Mouse (Mus musculus) midbrain, embryonic 16.5 days (tissue): ENCODE measurements around the gene Axl. TPM values are rescaled to one million over a fixed set of nuclear protein-coding genes. Genes with fewer than 3 reads are reported as not detected.

Experiments
- ATAC-seq: fragments of 200-750 bp; cut with Nextera tagmentation; 2 replicates; pipeline ENCODE4 v1.8.0; 2017; ENCODE audit warnings: moderate TSS enrichment
- H3K27ac ChIP-seq: fragments of 300-500 bp; sonication (generic); 2 replicates; pipeline ENCODE4 v1.5.1; 2014; ENCODE audit warnings: mild to moderate bottlenecking, low read length, mixed read lengths
- H3K27me3 ChIP-seq: fragments of 300-500 bp; sonication (generic); 2 replicates; pipeline ENCODE4 v1.6.1; 2014; ENCODE audit warnings: low read depth, low read length, mixed read lengths; ENCODE audit not compliant: control insufficient read depth, insufficient read depth
- H3K36me3 ChIP-seq: fragments of 300-500 bp; sonication (generic); 2 replicates; pipeline ENCODE4 v1.6.1; 2014; ENCODE audit warnings: mild to moderate bottlenecking, low read length, moderate library complexity, mixed read lengths; ENCODE audit not compliant: control insufficient read depth, insufficient read depth
- H3K4me1 ChIP-seq: fragments of 300-500 bp; sonication (generic); 2 replicates; pipeline ENCODE4 v1.6.1; 2014; ENCODE audit warnings: mild to moderate bottlenecking, low read length, mixed read lengths; ENCODE audit not compliant: control insufficient read depth, insufficient read depth
- H3K4me2 ChIP-seq: fragments of 300-500 bp; sonication (generic); 2 replicates; pipeline ENCODE4 v1.6.1; 2014; ENCODE audit warnings: mild to moderate bottlenecking, low read length, mixed read lengths
- H3K4me3 ChIP-seq: fragments of 300-500 bp; sonication (generic); 2 replicates; pipeline ENCODE4 v1.5.1; 2014; ENCODE audit warnings: low read depth, mild to moderate bottlenecking, low read length, moderate library complexity, mixed read lengths
- H3K9ac ChIP-seq: fragments of 300-500 bp; sonication (generic); 2 replicates; pipeline ENCODE4 v1.6.1; 2014; ENCODE audit warnings: low read depth, low read length, mixed read lengths
- H3K9me3 ChIP-seq: fragments of 300-500 bp; sonication (generic); replicated peaks from 2 replicates; pipeline ENCODE4 v1.6.1; 2014; ENCODE audit warnings: mild to moderate bottlenecking, low read length, mixed read lengths; ENCODE audit not compliant: control insufficient read depth, poor library complexity, severe bottlenecking
- WGBS: fragments of 180-500 bp; shearing (Covaris S2); extraction: QIAGEN DNeasy Blood & Tissue Kit; methylation state at CpG from one replicate; pipeline ENCODE4 v1.1.7; 2014; 5-methylcytosine and 5-hydroxymethylcytosine counted together
- polyA plus RNA-seq: library from polyadenylated mRNA; unstranded; fragments of >200 nt; fragmentation: Nextera tagmentation; extraction: Ambion mirVana; gene quantifications from 2 replicates; pipeline ENCODE4 v1.2.1, GENCODE M21; 2015

Gene Axl
- polyA plus RNA-seq, 1 experiment from 2014 or later = 14.9 TPM

DNA sequence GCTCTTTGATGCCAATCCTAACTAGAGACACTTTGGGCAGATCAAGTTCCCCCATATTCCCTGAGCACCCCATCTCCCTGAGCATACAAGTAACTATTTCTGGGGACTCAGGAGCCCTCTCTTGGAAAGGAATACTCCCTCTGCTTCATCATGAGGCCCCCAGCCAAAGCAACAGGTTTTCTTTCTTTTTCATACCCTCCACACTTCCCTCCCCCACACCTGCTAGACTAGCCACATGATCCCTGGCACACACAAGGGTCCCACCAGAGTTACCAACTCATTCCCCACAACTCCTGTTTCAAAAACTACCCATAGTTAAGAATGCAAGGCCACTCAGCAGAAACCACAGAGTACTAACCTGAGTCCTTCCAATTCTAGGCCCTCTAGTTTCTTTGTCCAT lies 35.4 kb downstream of the Axl start:
- Histone ChIP-seq H3K4me3 (peak overlapping the region; percentile 85), H3K27ac (no peak overlapping the region), H3K9me3 (no peaks in the 10 kb centered on the region), H3K27me3 (no peaks in the 10 kb centered on the region), H3K4me2 (peak overlapping the region; percentile 70), H3K4me1 (peaks cover 20% of the 10 kb centered on the region), H3K9ac (peak overlapping the region; percentile 90), H3K36me3 (peaks cover 19% of the 10 kb centered on the region)
- ATAC-seq = no peak

DNA sequence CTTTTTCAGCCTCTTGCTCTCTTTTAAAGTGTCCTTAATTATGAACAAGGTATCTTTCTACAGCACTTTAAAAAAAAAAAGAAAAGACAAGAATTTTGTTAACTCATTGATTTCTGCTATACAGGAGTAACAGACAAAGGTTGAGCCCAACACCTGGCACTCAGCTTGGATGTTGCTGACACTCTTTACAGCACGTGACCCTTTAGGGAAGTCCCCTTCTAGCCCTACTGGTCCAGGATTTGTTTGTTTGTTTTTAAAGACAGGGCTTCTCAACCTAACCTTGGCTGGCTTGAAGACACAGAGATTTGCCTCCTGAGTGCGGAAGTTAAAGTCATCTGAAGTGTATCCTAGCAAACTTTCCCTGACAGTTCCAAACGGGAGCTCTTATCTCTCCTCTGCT lies 41.7 kb downstream of the Axl start:
- no peak overlapping the region for H3K4me3 ChIP-seq
- no peak overlapping the region for H3K9ac ChIP-seq
- 92% methylated on average over 3 of the region's 3 CpGs for WGBS
- peaks cover 4% of the 10 kb centered on the region for H3K4me1 ChIP-seq
- H3K36me3 ChIP-seq = peaks cover 70% of the 10 kb centered on the region
- H3K27ac ChIP-seq = no peak overlapping the region
- no peaks in the 10 kb centered on the region for H3K27me3 ChIP-seq
- H3K4me2 ChIP-seq = no peak overlapping the region
- ATAC-seq = no peak
- H3K9me3 ChIP-seq = no peaks in the 10 kb centered on the region

- Histone ChIP-seq H3K9me3 (no peaks in the 10 kb centered on the region), H3K4me1 (no peaks in the 10 kb centered on the region), H3K4me2 (no peak overlapping the region), H3K27ac (no peak overlapping the region), H3K27me3 (no peaks in the 10 kb centered on the region), H3K36me3 (peaks cover 61% of the 10 kb centered on the region), H3K9ac (no peak overlapping the region), H3K4me3 (no peak overlapping the region)
- WGBS = 91% methylated on average over 3 of the region's 3 CpGs
- ATAC-seq = no peak
Observed at GRCm38 (mm10) chr7:25738277-25738676, 50.2 kb downstream of the Axl start.

DNA sequence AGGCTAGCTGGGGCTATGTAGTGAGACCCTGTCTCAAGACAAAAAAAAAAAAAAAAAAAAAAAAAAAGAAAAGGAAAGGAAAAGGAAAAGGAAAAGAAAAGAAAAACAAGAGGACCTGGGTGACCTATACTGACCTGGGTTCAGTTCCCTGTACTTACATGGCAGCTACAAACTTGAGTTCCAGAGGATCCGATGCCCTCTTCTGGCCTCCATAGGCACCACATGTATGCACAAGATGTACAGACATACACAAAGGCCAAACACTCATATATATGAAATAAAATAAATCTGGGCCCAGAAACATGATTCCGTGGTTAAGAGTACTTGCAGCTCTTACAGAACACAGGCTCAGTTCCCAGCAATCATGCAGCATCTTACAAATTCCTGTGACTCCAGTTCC lies 51.6 kb downstream of the Axl start:
- H3K27ac ChIP-seq = no peak overlapping the region
- H3K9me3 ChIP-seq = no peaks in the 10 kb centered on the region
- H3K36me3 ChIP-seq = peaks cover 65% of the 10 kb centered on the region
- H3K27me3 ChIP-seq = no peaks in the 10 kb centered on the region
- H3K9ac ChIP-seq = no peak overlapping the region
- H3K4me2 ChIP-seq = no peak overlapping the region
- 89% methylated on average over 2 of the region's 2 CpGs for WGBS
- no peak overlapping the region for H3K4me3 ChIP-seq
- no peaks in the 10 kb centered on the region for H3K4me1 ChIP-seq
- ATAC-seq = no peak

GRCm38 (mm10) chr7:25734991-25735390 lies 53.5 kb downstream of the Axl start:
- Histone ChIP-seq H3K4me3 (no peak overlapping the region), H3K9ac (no peak overlapping the region), H3K4me1 (no peaks in the 10 kb centered on the region), H3K4me2 (no peak overlapping the region), H3K9me3 (no peaks in the 10 kb centered on the region), H3K36me3 (peaks cover 60% of the 10 kb centered on the region), H3K27ac (no peak overlapping the region), H3K27me3 (no peaks in the 10 kb centered on the region)
- 81% methylated on average over 4 of the region's 4 CpGs for WGBS
- ATAC-seq = no peak

DNA sequence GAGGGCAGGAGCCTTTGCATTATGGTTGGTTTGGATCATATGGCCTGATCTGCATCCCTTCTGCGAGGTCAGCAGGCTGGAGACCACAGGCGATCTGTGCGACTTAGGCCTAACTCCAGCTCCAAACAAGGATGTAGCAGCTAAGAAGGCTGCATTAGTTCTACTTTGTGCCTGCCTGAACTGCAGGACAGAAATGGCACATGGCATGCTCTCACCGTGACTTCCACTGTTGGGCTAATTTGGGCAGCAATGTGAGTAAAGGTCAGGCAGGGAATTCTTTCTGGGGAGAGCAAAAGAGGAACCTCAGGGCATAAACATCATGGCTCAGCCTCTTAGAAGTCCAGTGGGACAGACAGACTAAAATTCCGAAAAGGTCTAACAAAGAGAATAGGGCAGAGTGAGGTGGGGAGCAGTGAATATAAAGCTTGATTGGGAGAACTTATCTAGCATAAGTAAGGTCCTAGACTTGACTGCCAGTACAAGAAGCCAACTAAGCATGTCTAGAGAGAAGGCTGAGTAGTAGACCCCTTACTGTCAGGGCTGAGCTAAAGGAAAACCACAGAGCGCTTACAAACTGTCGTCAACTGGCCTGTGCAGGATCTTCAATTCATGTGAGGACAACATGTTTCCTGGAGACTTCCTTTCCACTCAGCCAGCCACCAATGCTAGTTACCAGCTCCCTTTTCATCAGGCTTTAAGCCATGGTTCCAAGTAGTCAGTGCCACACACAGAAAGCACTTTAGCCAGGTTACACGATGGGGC lies 57.0 kb downstream of the Axl start:
- H3K4me3 ChIP-seq = no peak overlapping the region
- H3K27me3 ChIP-seq = no peaks in the 10 kb centered on the region
- WGBS = 90% methylated on average over 8 of the region's 8 CpGs
- peaks cover 63% of the 10 kb centered on the region for H3K36me3 ChIP-seq
- H3K27ac ChIP-seq = no peak overlapping the region
- no peaks in the 10 kb centered on the region for H3K9me3 ChIP-seq
- H3K9ac ChIP-seq = no peak overlapping the region
- no peaks in the 10 kb centered on the region for H3K4me1 ChIP-seq
- no peak overlapping the region for H3K4me2 ChIP-seq
- no peak for ATAC-seq

DNA sequence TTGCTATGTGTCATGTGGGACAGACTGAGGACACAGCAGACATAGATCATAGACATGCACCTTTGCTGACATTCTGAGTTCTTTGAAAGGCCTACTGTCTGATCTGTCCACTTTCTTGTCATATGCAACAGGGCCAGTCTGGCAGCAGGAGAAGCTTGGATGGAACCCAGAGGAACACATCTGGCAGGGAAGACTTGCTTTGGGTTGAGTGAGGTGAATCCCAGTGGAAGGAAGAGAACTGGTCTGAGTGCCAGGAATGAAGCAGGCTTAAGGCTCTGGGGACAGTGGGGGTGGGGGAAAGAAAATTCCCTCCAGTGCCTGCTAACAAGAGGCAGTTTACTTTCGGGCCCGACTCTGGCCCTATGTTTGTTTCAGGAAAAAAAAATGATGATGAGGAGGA lies 58.6 kb downstream of the Axl start:
- no peak for ATAC-seq
- H3K4me2 ChIP-seq = no peak overlapping the region
- no peak overlapping the region for H3K27ac ChIP-seq
- no peaks in the 10 kb centered on the region for H3K4me1 ChIP-seq
- no peaks in the 10 kb centered on the region for H3K9me3 ChIP-seq
- no peak overlapping the region for H3K9ac ChIP-seq
- peaks cover 75% of the 10 kb centered on the region for H3K36me3 ChIP-seq
- 90% methylated on average over 2 of the region's 2 CpGs for WGBS
- no peaks in the 10 kb centered on the region for H3K27me3 ChIP-seq
- no peak overlapping the region for H3K4me3 ChIP-seq

GRCm38 (mm10) chr7:25729396-25729795 lies 59.1 kb downstream of the Axl start:
- H3K4me3 ChIP-seq = no peak overlapping the region

GRCm38 (mm10) chr7:25727800-25728199 lies 60.7 kb downstream of the Axl start:
- no peaks in the 10 kb centered on the region for H3K27me3 ChIP-seq
- H3K9ac ChIP-seq = no peak overlapping the region
- H3K9me3 ChIP-seq = no peaks in the 10 kb centered on the region
- no peaks in the 10 kb centered on the region for H3K4me1 ChIP-seq
- H3K36me3 ChIP-seq = peaks cover 76% of the 10 kb centered on the region
- WGBS = 98% methylated on average over 5 of the region's 5 CpGs
- no peak overlapping the region for H3K4me3 ChIP-seq
- H3K27ac ChIP-seq = no peak overlapping the region
- H3K4me2 ChIP-seq = no peak overlapping the region
- ATAC-seq = no peak

More at GRCm38 (mm10) chr7:25729396-25729795, 59.1 kb downstream of the Axl start:
- no peak overlapping the region for H3K27ac ChIP-seq
- WGBS = 25% methylated on average over 1 of the region's 2 CpGs
- no peaks in the 10 kb centered on the region for H3K4me1 ChIP-seq
- no peak for ATAC-seq
- H3K27me3 ChIP-seq = no peaks in the 10 kb centered on the region
- no peaks in the 10 kb centered on the region for H3K9me3 ChIP-seq
- H3K9ac ChIP-seq = no peak overlapping the region
- H3K4me2 ChIP-seq = no peak overlapping the region
- H3K36me3 ChIP-seq = peaks cover 76% of the 10 kb centered on the region
